Mouse (Mus musculus): ENCODE data around the gene S1pr3.

S1pr3 gene

GRCm38 (mm10) chr13:51408519-51409001 lies at the start of gene S1pr3:
Gene S1pr3, plus strand, starts transcription at chr13:51408639.
- DNase-seq (ENCODE audit: low read depth) = no peak

DNA sequence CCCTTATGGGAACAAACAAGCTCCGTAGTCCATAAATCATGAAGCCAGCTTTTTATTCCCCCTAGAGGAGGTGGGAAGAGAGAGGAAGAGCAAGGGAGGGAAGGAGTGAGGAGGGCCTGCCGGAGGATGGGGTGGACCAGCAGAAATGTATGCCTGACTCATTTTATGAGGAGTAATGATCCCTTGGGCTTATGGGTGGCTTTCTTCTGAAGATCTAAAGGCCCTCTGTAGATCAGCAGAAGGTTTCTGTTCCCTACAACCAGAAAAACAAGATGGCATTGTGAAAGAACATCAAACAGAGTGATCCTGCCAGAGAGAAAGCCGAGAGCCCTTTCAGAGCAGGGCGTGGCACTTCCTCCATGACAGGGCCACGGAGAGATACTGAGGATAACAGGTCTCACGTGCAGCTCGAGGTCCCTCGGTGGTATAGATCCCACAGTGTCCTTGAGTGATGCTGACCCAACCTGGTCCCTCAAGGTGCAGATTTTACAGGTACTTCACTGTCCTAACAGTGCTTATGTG lies 47.9 kb upstream of the S1pr3 start:
- no peak for DNase-seq (ENCODE audit: low read depth)

DNA sequence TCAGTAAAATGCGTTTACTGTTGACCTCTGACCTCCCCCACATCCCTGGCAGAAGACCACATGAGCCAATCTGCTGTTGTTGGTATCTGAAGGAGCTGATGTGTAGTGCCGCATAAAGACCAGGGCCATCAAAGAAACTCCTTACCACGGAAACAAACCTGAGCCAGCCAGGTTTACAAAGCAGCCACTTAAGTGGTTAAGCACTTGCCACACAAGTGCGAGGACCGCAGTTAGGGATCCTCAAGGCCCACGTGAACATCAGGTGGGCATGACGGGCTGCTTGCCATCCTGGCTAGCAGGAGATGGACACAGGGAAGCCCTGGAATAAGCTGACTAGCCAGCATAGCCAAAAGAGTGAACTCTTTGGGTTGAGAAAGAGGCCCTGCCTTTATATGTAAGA lies 45.0 kb upstream of the S1pr3 start:
- DNase-seq (ENCODE audit: low read depth) = no peak

DNA sequence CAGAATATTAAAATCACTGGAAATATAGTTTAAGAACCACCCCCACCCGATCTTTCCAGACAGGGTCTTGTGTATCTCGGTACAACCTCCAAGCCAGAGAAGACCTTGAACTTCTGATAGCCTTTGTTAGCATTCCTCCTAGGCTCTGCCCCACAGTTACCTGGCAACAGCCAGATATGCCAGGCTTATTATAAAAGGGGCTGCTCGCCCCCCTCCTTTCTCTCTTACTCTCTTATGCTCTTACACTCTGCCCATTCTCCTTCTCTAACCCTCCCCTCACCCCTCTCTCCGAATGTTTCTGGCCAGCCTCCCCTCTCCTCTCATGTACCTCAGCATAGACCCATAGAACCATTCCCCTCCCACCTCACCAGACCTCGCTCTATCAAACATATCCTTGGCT lies 44.5 kb upstream of the S1pr3 start:
- DNase-seq (ENCODE audit: low read depth) = no peak

- DNase-seq (ENCODE audit: low read depth) = no peak
Measured at GRCm38 (mm10) chr13:51365191-51365590, 43.2 kb upstream of the S1pr3 start.

DNA sequence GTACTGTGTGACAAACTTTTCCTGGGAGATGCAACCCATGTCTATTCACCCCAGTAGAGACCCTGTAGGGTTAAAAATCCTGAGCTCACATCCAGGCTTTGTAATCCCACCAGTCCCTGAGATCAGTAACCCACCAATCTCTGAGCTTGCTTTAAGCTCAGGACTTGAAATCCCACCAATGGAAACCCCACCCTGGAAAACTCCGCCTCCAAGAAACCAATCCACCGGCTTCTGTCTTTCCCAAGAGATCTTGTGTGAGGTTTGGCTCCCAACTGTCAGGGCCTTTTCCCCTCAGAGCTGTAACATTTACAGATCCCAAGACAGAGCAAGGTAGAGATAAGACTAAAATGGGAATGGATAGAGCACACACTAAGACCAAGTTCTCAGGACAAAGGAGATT lies 40.1 kb upstream of the S1pr3 start:
- no peak for DNase-seq (ENCODE audit: low read depth)

GRCm38 (mm10) chr13:51369354-51369753 lies 39.1 kb upstream of the S1pr3 start:
- no peak for DNase-seq (ENCODE audit: low read depth)

GRCm38 (mm10) chr13:51373086-51373485 lies 35.4 kb upstream of the S1pr3 start:
- DNase-seq (ENCODE audit: low read depth) = no peak

DNA sequence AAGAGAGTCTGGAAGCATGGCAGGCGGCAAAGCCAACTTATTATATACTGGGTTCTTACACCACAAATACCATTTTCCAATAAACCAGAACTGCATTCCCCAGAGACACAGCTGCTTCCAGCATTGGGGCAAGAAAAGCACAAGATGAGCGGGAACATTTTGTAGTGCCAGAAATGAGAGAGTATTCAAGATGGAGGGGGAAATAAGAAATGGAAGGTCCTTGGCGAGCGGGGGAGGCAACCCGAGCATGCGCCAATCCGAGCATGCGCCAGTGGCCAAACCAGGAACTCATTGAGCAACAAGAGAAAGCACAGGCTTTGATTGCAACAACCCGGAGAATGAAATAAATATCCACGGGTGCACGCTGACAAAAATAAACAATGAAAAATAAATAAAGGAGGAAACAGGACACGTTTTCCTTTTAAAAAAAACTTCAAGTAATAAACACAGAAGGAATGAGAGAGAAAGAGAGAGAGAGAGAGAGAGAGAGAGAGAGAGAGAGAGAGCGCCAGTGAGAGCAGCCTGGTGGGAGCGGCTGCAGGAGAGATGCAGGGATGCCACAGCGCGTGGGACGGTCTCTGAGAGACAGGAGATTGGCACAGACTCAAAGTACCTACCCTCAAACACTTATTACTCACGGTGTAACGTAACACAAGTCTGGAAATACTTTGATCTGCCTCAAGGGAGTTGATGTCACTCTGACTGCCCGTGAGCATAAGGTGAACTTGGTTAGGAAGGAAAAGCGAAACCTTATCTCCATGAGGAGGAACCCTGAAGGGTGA lies 34.2 kb upstream of the S1pr3 start:
- DNase-seq (ENCODE audit: low read depth) = no peak

GRCm38 (mm10) chr13:51378126-51378525 lies 30.3 kb upstream of the S1pr3 start:
- no peak for DNase-seq (ENCODE audit: low read depth)

- no peak for DNase-seq (ENCODE audit: low read depth)
Measured at GRCm38 (mm10) chr13:51379596-51379995, 28.8 kb upstream of the S1pr3 start.

DNA sequence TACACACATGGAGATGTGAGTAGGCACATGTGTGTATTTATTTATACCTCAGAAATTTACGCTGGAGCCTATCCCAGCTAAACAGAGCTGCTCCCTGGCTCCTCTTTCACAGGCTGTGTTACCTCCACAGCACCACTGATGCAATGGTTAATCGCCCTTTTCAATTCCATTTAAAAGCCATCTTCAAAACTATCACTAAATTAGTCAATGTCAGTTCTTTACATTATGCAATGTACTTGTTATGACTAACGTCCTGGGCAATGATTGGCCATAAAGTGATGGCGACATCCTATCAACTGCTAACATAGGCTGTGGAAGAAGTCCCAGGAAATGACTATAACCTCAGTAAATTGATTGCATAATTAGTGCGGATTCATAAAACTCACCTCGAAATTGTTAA lies 26.9 kb upstream of the S1pr3 start:
- DNase-seq (ENCODE audit: low read depth) = no peak

DNA sequence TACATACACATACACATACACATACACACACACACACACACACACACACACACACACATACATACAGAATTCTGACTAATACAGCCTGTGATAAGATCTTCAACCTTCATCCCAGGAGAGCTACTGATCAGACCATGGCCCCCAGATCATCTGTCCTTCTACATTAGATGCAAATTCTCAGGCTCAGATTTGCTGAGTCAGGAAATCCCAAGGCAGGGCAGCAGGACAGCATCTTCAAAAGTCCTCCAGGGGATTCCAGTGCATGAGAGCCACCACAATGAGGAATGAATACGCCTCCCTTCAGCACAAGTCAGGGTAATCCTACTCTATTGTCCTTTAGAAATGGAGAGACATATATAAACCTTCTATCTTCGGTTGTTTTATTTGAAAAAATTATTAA lies 23.5 kb upstream of the S1pr3 start:
- DNase-seq (ENCODE audit: low read depth) = no peak

DNA sequence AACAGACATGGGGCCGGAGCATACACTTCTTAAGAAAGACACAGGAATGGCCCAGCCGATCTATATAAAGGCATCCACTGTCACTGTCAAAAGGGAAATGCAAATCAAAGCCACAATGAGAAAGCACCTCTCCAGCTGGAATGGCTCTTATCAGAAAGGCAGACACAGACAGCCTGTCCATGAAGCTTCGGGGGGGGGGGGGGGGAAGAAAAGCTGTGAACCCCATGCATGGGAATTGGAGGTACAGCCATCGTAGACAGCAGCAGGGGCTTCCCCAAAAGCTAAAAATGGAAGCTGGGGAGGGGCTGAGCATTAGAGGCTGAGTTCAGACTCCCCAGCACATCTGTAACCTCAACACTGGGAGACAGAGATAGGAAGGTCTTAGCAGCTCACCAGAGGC lies 20.5 kb upstream of the S1pr3 start:
- DNase-seq (ENCODE audit: low read depth) = no peak

GRCm38 (mm10) chr13:51390398-51390797 lies 18.0 kb upstream of the S1pr3 start:
- DNase-seq (ENCODE audit: low read depth) = no peak

DNA sequence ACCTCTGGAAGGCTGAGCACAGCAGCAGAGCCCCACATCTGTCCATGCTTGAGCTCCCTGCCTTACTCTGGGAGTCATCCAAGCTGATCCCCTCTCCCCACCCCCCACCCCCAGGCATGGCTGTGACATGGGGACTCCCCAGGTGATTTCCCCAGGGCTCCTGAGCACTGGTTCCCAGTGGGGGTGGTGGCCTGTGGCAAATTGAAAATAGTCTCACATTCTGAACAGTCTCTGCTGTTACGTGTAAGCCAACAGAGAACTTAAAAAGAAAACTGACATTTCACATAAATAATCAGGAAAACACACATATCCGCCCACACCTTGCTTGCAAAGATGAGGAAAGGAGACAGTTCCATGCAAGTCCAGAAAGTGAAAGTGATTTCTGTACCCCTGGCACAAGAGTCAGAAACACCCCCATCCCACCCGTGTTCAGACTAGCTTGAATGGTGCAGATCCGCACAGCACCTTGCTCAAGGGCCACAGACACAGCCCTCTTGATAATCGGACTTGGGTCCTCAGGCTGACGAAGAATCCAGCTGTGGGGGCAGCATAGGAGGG lies 17.0 kb upstream of the S1pr3 start:
- no peak for DNase-seq (ENCODE audit: low read depth)

GRCm38 (mm10) chr13:51392256-51392655 lies 16.2 kb upstream of the S1pr3 start:
- no peak for DNase-seq (ENCODE audit: low read depth)

- no peak for DNase-seq (ENCODE audit: low read depth)
Measured at GRCm38 (mm10) chr13:51397861-51398260, 10.6 kb upstream of the S1pr3 start.

DNA sequence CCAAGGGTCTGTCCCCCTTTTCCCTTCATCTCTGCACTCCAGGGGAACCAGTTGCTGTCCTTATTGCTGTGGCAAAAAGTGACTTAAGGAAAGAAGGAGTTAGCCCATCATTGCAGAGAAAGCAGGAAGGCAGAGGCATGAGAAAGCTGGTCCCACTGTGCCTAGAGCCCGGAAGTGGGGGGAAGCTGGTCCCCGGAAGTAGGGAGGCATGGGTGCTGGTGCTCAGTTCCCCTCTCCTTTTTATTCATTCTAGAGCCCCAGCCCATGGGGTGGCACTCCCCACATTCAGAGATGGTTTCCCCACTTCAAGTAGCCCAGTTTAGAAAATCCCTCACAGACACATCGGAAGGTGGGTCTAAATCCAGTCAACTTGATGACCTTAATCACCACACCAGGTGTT lies 8.9 kb upstream of the S1pr3 start:
- no peak for DNase-seq (ENCODE audit: low read depth)

GRCm38 (mm10) chr13:51400186-51400719 lies 8.2 kb upstream of the S1pr3 start:
- no peak for DNase-seq (ENCODE audit: low read depth)

- DNase-seq (ENCODE audit: low read depth) = no peak
Measured at GRCm38 (mm10) chr13:51400736-51401501, 7.5 kb upstream of the S1pr3 start.

GRCm38 (mm10) chr13:51404566-51404965 lies 3.9 kb upstream of the S1pr3 start:
- no peak for DNase-seq (ENCODE audit: low read depth)
